Mouse (Mus musculus) liver, postnatal 0 days (tissue): Measurements from ENCODE around the gene P3h2.

Experiments
- CTCF ChIP-seq: sonication (generic); IDR thresholded peaks from 2 replicates; pipeline ENCODE4 v1.5.1; 2016; ENCODE audit warnings: antibody characterized with exemption, low read depth
- EP300 ChIP-seq: IDR thresholded peaks from 2 replicates; pipeline ENCODE4 v1.6.1; 2016; ENCODE audit warnings: antibody characterized with exemption, low read depth, mild to moderate bottlenecking

DNA sequence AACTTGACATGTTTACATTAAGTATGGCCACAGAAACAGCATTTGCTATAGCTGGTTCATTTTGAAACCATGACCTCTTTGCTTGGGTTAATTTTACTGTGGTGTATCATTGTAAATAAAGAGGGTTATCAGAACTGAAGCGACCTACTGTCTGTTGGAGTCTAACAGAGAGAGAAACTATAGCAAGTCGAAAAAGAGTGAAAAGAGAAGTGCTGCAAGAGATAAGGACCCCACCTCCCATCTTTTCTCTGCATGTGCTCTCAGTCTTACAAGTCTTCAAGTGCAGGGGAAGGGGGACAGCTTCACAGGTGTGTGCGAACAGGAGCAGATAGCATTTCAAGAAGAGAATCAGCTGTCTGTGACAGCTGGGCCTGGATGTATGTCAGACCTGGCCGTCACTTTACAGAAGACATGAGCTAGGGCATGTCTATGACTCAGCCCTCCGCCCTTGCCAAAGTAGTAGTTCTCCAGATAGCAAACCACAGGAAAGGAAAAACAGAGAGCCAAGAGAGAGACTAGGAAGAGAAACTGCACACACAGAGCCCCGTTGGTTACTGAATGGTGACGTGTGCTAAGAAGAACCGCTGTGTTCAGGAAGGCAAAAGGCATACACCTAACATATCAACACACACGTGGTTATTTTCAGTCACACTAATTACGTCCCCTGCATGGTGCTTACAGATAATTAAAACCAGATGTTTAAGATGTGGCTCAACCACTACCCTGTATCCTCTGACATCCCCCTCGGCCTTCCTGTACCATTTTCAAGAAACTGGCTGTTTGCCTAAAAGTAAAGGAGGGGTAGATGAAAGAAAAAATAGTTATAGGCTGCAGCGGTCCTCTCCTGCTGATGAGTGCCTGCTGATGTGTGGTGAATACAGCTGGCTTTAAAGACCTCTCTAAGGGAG, 64.3 kb downstream of the P3h2 start:
- TF ChIP-seq CTCF (no peak), EP300 (no peak)
